Mouse (Mus musculus) gastrocnemius, adult 8-10 months (tissue): ENCODE data around the gene Tmem135. TPM values are rescaled to one million over a fixed set of nuclear protein-coding genes. Genes with fewer than 3 reads are reported as not detected.
A peak's percentile ranks its signal among the peaks of the same experiment; 100 is the strongest.

Source experiments
- DNase-seq, 2 experiments: peaks; one replicate each; pipeline ENCODE4 v3.0.0; 2022; ENCODE audit warnings: low spot score in 2 of 2
- total RNA-seq, 4 experiments: library from RNA; stranded (reverse); gene quantifications; 2 replicates each; pipeline ENCODE4 v1.2.4; 2022

Gene Tmem135
- total RNA-seq: 10 to 100 TPM; 13.9 to 18.6 (median 15.0) TPM

- DNase-seq: peak; percentile 96 to 97
Observed at GRCm38 (mm10) chr7:89404081-89404733, at the start of gene Tmem135, which contains the start of gene Fzd4. TSS of gene Tmem135 (minus strand) at chr7:89404222. TSS of gene Fzd4 (plus strand) at chr7:89404355.

GRCm38 (mm10) chr7:89450312-89450711, 46.3 kb upstream of the Tmem135 start:
- DNase-seq: no peak

- no peak for DNase-seq
Observed at GRCm38 (mm10) chr7:89445137-89445536, 41.1 kb upstream of the Tmem135 start.

GRCm38 (mm10) chr7:89442242-89442641, 38.2 kb upstream of the Tmem135 start:
- DNase-seq: no peak

GRCm38 (mm10) chr7:89441291-89441690, 37.3 kb upstream of the Tmem135 start:
- no peak for DNase-seq

- DNase-seq: peak in 1 of 2 experiments; percentile 21
Observed at GRCm38 (mm10) chr7:89437589-89437988, 33.6 kb upstream of the Tmem135 start.

GRCm38 (mm10) chr7:89436404-89436803, 32.4 kb upstream of the Tmem135 start:
- DNase-seq: no peak

- DNase-seq: no peak
Observed at GRCm38 (mm10) chr7:89433893-89434616, 30.0 kb upstream of the Tmem135 start.

GRCm38 (mm10) chr7:89433193-89433892, 29.3 kb upstream of the Tmem135 start:
- DNase-seq: peak in 1 of 2 experiments; percentile 16

- DNase-seq: no peak
Observed at GRCm38 (mm10) chr7:89431185-89431584, 27.2 kb upstream of the Tmem135 start.

- no peak for DNase-seq
Observed at GRCm38 (mm10) chr7:89429326-89429725, 25.3 kb upstream of the Tmem135 start.

- DNase-seq: no peak
Observed at GRCm38 (mm10) chr7:89428804-89429203, 24.8 kb upstream of the Tmem135 start.

GRCm38 (mm10) chr7:89427101-89427500, 23.1 kb upstream of the Tmem135 start:
- no peak for DNase-seq

- no peak for DNase-seq
Observed at GRCm38 (mm10) chr7:89425803-89426725, 22.0 kb upstream of the Tmem135 start.

- DNase-seq: no peak
Observed at GRCm38 (mm10) chr7:89424659-89425058, 20.6 kb upstream of the Tmem135 start.

GRCm38 (mm10) chr7:89423688-89424255, 19.8 kb upstream of the Tmem135 start:
- DNase-seq: no peak

GRCm38 (mm10) chr7:89423194-89423593, 19.2 kb upstream of the Tmem135 start:
- no peak for DNase-seq

GRCm38 (mm10) chr7:89422650-89423049, 18.6 kb upstream of the Tmem135 start:
- DNase-seq: no peak

GRCm38 (mm10) chr7:89421294-89421693, 17.3 kb upstream of the Tmem135 start:
- DNase-seq: no peak

- DNase-seq: no peak
Observed at GRCm38 (mm10) chr7:89418917-89419679, 15.1 kb upstream of the Tmem135 start.
